Mouse (Mus musculus): ENCODE data around the gene Timm8a2. TPM values are rescaled to one million over a fixed set of nuclear protein-coding genes. Genes with fewer than 3 reads are reported as not detected.

Gene Timm8a2
- polyA plus RNA-seq (2017; shearing (Covaris generic)): 0.19 TPM

GRCm38 (mm10) chr14:122034451-122034850 is at the start of gene Timm8a2:
Gene Timm8a2, plus strand, starts transcription at chr14:122034674.

Other genes with a start within 250 kb of the Timm8a2 start
- gene Dock9, start 236.8 kb upstream of the Timm8a2 start, polyA plus RNA-seq (2017; shearing (Covaris generic)): 7.3 TPM
- gene Ubac2, start 156.1 kb upstream of the Timm8a2 start, polyA plus RNA-seq (2017; shearing (Covaris generic)): 189 TPM
- 97.4 TPM for gene Gpr18, start 118.9 kb upstream of the Timm8a2 start, polyA plus RNA-seq (2017; shearing (Covaris generic))
- gene Gpr183, start 69.5 kb upstream of the Timm8a2 start, polyA plus RNA-seq (2017; shearing (Covaris generic)): 74.9 TPM
- gene Tm9sf2, start 72.4 kb downstream of the Timm8a2 start, polyA plus RNA-seq (2017; shearing (Covaris generic)): 168 TPM
- 11.2 TPM for gene Clybl, start 147.0 kb downstream of the Timm8a2 start, polyA plus RNA-seq (2017; shearing (Covaris generic))

Data from CD4-positive, CD25-positive, alpha-beta regulatory T cell (primary cell).